Mouse (Mus musculus) gastrocnemius, postnatal 4 days (tissue): ENCODE results near the gene Slc12a3. TPM values are rescaled to one million over a fixed set of nuclear protein-coding genes. Genes with fewer than 3 reads are reported as not detected.

Experiments used
- DNase-seq, 2 experiments: peaks; one replicate each; pipeline ENCODE4 v3.0.0; 2021 to 2022; ENCODE audit warnings: low spot score in 2 of 2, mixed read lengths in 2 of 2
- total RNA-seq, 2 experiments: library from RNA; stranded (reverse); gene quantifications; 2 replicates each; pipeline ENCODE4 v1.2.3; 2021

Gene Slc12a3
- total RNA-seq, 2 experiments from 2014 or later: 0.10 TPM; not detected in 1

GRCm38 (mm10) chr8:94326016-94326415 lies 3.0 kb upstream of the Slc12a3 start:
- DNase-seq: no peak

- DNase-seq: no peak
Observed at GRCm38 (mm10) chr8:94330733-94331132, 1.7 kb downstream of the Slc12a3 start.

DNA sequence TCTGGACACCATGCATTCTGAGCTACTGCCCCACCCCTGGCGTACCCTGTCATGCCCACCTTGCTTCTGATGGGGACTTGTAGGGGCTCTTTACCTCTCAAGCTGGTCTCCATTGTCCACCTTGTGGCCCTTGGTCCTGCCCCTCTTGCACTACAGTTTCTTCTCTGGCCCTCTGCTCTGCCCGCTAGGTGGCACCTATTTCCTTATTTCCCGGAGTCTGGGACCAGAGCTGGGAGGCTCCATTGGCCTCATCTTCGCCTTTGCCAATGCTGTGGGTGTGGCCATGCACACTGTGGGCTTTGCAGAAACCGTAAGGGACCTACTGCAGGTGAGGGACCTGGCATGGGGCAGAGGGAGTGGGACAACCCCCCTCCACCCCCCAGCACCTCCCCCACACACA lies 4.3 kb downstream of the Slc12a3 start:
- DNase-seq: no peak

GRCm38 (mm10) chr8:94337559-94337958 lies 8.6 kb downstream of the Slc12a3 start:
- DNase-seq: no peak

DNA sequence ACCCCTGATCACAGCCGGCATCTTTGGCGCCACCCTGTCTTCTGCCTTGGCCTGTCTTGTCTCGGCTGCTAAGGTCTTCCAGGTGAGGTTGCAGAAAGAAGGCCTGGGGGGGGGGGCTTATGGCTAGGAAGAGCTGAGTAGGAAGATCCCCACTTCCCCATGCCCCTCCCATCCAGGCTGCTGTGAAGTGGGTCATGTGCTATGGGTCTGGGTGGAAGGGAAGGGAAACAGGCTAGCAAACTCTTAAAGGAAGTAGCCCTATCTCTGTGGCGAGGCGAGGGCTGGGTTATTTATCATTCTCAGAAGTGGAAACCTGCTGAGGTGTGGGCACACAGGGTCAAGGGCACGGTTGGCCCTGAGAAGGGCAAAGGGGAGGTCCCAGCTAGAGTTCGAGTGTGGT lies 11.8 kb downstream of the Slc12a3 start:
- no peak for DNase-seq

DNA sequence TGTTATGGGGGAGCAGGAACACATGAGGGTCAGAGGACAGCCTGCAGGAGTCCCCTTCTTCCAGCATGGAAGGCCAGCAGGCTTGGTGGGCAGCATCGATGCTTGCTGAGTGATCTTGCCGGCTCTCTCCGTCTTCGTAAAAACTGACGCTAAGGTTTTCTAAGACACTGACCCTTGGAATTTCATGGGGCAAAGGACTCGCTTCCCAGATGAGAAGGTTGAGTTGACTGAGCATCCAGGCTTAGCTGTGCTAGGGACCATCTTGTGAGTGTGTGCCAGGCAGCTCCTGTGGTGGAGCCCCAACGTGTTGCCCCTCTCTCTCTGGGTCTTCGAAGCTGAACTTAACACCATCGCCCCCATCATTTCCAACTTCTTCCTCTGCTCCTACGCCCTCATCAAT lies 13.7 kb downstream of the Slc12a3 start:
- no peak for DNase-seq

DNA sequence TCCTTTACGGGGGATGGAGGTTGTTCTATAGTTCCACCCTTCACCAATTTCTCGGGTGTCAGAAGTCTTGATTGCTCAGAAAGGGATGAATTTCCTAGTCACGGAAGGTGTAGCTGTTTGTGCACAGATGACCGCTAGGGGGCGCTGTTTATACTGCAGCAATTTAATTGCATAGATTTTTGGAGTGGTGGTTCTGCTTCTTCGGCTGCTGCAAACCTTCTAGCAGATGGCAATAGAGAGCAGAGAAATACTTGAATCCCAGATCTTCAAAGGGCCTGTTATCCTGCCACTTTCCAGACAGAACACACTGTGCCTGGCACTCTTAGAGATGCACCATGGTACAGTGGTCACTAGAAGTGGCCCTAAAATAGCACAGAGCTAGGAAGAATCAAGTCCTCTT lies 14.3 kb downstream of the Slc12a3 start:
- DNase-seq: peak; percentile 68 to 81

DNA sequence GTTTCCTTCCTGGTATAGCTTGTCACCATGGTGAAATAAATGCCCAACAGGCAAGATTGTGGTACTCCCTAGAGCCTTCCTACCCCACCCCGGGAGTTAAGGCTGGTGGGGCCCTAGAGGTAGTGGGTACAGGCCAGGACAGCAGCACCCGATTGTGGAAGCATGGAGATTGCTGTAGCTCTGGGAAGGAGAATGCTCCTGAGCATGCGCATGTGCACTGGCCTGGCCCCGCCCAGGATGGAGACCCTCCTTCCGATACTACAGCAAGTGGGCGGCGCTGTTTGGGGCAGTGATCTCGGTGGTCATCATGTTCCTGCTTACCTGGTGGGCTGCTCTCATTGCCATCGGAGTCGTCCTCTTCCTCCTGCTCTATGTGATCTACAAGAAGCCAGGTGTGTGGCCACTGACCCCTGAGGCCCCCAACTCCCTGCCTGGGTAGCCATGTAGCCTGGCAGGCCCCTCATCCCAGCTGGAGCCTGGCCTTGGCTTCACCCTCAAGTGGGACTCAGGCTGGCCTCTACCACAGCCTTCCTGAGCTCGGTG lies 14.8 kb downstream of the Slc12a3 start:
- DNase-seq: no peak

DNA sequence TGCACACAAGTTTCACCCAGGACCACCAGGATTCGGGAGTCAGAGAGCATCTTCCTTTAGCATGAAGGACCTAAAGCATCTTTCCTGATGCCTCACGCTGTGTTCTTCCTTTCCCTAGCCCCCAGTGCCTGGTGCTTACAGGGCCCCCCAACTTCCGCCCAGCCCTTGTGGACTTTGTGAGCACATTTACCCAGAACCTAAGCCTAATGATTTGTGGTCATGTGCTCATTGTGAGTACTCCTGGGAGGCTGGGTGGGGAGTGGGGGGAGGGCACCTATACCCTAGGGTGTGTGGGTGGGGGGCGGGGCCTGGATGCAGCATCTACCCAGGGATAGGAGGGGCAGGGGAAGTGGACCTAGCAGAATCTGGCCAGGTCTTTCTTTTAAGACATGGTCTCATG lies 16.7 kb downstream of the Slc12a3 start:
- DNase-seq: no peak

- no peak for DNase-seq
Observed at GRCm38 (mm10) chr8:94346264-94346663, 17.3 kb downstream of the Slc12a3 start.

GRCm38 (mm10) chr8:94348425-94348824 lies 19.4 kb downstream of the Slc12a3 start:
- no peak for DNase-seq

- DNase-seq: no peak
Observed at GRCm38 (mm10) chr8:94354069-94354531, 25.1 kb downstream of the Slc12a3 start.

GRCm38 (mm10) chr8:94354571-94354970 lies 25.6 kb downstream of the Slc12a3 start:
- no peak for DNase-seq

- DNase-seq: no peak
Observed at GRCm38 (mm10) chr8:94357220-94357619, 28.2 kb downstream of the Slc12a3 start.

DNA sequence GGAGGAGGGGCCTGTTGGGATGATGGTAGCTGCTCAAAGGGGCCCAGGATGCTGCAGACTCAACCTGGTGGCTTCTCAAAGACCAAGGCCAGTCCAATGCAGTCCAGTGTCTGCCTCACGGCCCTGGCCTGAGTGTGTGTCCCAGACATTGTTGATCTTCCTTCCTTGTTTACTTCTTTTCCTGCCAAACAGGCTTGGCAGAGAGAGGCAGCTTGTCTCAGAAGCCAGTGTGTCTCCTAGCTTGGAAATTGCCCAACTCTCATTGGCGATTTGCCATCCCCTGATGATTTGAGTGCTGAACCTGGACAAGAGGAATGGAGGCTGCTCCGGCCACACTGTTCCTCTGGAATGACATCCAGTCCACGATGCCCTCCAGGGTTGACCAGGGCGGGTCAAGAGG lies 29.5 kb downstream of the Slc12a3 start:
- DNase-seq: peak in 1 of 2 experiments; percentile 37

DNA sequence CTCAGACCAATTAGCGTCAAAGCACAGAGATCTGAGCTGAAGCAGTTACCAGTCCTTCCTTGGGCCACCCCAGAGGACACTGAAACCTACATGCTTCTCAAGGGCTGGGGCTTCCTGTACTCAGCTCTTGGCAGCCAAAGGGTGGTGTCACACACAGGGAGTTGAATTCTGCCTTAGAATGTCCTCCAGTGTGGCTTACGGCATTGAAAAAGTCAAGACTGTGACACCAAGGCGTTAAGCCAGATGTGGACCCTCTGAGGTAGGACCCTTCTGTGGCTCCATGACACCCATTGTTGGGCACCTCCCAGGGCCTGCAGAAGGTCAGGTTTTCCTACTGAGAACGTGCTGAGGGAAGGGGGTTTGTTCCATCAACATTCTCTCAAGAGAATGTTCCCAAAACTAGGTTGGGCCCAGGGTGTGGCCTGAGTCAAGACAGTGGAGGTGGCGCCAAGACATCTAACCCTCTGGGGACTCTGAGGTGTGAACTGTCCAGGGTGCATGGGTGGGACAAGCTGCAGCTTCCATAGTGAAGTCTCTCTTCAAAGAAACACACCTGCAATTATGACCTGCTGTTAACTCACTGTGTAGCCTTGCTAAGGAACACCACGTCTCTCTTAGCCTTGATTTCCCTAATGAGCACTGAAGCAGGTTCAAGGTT lies 32.9 kb downstream of the Slc12a3 start:
- no peak for DNase-seq

- no peak for DNase-seq
Observed at GRCm38 (mm10) chr8:94362607-94363239, 33.7 kb downstream of the Slc12a3 start.

- peak in 1 of 2 experiments; percentile 55 for DNase-seq
Observed at GRCm38 (mm10) chr8:94363288-94363688, 34.3 kb downstream of the Slc12a3 start.

DNA sequence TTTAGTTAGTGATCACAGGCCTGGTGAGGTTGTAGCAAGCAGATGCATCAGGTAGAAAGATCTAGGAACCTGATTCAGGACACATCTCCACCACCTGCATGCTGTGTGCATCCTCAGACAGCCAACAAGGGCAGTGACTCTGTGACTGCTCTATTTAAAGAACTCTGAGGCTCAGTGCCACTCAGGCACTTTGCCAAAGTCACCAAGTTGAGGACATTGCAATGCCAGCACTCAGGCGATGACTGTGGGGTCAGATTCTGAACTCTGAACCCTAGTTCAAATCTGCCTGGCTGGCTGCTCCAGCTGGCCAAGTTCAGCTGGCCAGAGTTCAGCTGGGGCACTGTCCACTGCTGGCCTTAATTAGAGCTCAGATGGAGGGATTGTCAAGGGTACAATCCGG lies 34.9 kb downstream of the Slc12a3 start:
- DNase-seq: no peak

GRCm38 (mm10) chr8:94364686-94365312 lies 35.8 kb downstream of the Slc12a3 start:
- no peak for DNase-seq

DNA sequence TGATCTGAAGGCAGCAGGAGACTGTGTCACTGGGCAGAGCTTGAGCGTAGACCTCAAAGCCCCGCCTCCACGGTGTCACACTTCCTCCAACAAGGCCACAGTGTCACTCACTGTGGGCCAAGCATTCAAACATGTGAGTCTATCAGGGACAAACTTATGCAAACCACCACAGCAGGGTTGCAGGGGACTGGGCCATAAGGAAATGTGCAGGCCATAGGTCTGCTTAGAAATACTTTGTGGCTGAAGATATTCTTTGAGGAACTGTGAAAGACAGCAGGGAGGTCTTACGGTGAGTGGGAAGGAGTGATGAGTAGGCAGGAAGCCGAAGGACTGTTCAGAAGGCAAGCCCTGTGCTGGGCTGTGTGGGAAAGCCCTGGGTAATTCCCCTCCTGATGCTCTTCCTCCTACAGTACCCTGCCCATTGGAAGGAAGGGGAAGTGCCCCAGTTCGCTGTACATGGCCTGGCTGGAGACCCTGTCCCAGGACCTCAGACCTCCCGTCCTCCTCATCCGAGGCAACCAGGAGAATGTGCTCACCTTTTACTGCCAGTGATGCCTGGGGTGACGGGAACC lies 36.5 kb downstream of the Slc12a3 start:
- DNase-seq: no peak

DNA sequence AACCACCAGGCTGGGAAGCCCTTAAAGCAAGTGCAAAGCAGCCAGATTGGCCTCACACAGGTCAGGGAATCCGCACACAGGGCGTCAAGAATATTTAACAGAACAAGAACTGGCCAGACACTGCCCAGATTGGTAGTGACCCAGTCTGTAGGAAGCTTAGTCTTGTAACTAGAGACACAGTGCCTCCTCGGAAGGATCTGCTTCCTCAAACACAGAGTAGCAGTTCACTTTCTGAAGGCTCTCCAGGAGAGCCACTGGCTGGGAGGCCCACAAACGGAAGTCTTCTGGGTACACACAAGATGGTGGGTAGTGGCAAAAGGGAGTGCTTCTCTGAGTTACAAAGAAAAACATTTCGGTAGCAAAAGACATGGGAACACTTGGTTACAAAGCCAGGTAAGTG lies 41.8 kb downstream of the Slc12a3 start:
- DNase-seq: no peak
